Mouse (Mus musculus) midbrain, embryonic 14.5 days (tissue): ENCODE measurements around the gene Gnas. TPM values are rescaled to one million over a fixed set of nuclear protein-coding genes. Genes with fewer than 3 reads are reported as not detected.
"Not testable (repeated sequence)": the region's sequence is repeated elsewhere in the genome, so short reads cannot be mapped to it uniquely, and the experiment has no call there.

ENCODE experiments used
- ATAC-seq: fragments of 200-750 bp; cut with Nextera tagmentation; 2 replicates; pipeline ENCODE4 v1.8.0; 2017; ENCODE audit warnings: moderate number of reproducible peaks, moderate library complexity; ENCODE audit not compliant: low FRiP score, low TSS enrichment
- DNase-seq: peaks from one replicate; pipeline ENCODE4 v3.0.0-alpha.2; 2015
- H3K27ac ChIP-seq: fragments of 300-500 bp; sonication (generic); replicated peaks from 2 replicates; pipeline ENCODE4 v1.5.1; 2014; ENCODE audit warnings: mild to moderate bottlenecking, low read depth, low read length, moderate library complexity
- H3K27me3 ChIP-seq: fragments of 300-500 bp; sonication (generic); 2 replicates; pipeline ENCODE4 v1.6.1; 2014; ENCODE audit warnings: low read length, control low read depth, mixed read lengths; ENCODE audit not compliant: control insufficient read depth, insufficient read depth
- H3K36me3 ChIP-seq: fragments of 300-500 bp; sonication (generic); 2 replicates; pipeline ENCODE4 v1.6.1; 2014; ENCODE audit warnings: low read length, control low read depth; ENCODE audit not compliant: control insufficient read depth, insufficient read depth
- H3K4me1 ChIP-seq: fragments of 300-500 bp; sonication (generic); 2 replicates; pipeline ENCODE4 v1.6.1; 2014; ENCODE audit warnings: mild to moderate bottlenecking, antibody characterized with exemption, low read length, control low read depth; ENCODE audit not compliant: control insufficient read depth, insufficient read depth
- H3K4me2 ChIP-seq: fragments of 300-500 bp; sonication (generic); 2 replicates; pipeline ENCODE4 v1.6.1; 2014; ENCODE audit warnings: mild to moderate bottlenecking, low read length, moderate library complexity
- H3K4me3 ChIP-seq: fragments of 300-500 bp; sonication (generic); replicated peaks from 2 replicates; pipeline ENCODE4 v1.5.1; 2014; ENCODE audit warnings: low read depth, low read length
- H3K9ac ChIP-seq: fragments of 300-500 bp; sonication (generic); replicated peaks from 2 replicates; pipeline ENCODE4 v1.6.1; 2014; ENCODE audit warnings: mild to moderate bottlenecking, low read length, moderate library complexity
- H3K9me3 ChIP-seq: fragments of 300-500 bp; sonication (generic); 2 replicates; pipeline ENCODE4 v1.6.1; 2016; ENCODE audit warnings: low read length, control low read depth, mixed read lengths; ENCODE audit not compliant: control insufficient read depth
- WGBS: fragments of 180-500 bp; shearing (Covaris S2); extraction: QIAGEN DNeasy Blood & Tissue Kit; methylation state at CpG from one replicate; pipeline ENCODE4 v1.1.7; 2014; 5-methylcytosine and 5-hydroxymethylcytosine counted together
- polyA plus RNA-seq: library from polyadenylated mRNA; unstranded; fragments of >200 nt; fragmentation: Nextera tagmentation; extraction: Ambion mirVana; gene quantifications from 2 replicates; pipeline ENCODE4 v1.2.1, GENCODE M21; 2014

The Gnas gene
- polyA plus RNA-seq, 1 experiment from 2014 or later: 1,446 TPM

- DNase-seq (peak; percentile 89), ATAC-seq (peak; percentile 81; the same call in 1 of the 2 replicates)
- no peaks in the 10 kb centered on the region for H3K9me3 ChIP-seq
- H3K4me3 ChIP-seq: no peak overlapping the region
- H3K4me2 ChIP-seq: no peak overlapping the region
- H3K4me1 ChIP-seq: no peaks in the 10 kb centered on the region
- H3K27me3 ChIP-seq: no peaks in the 10 kb centered on the region
- no peak overlapping the region for H3K9ac ChIP-seq
- no peaks in the 10 kb centered on the region for H3K36me3 ChIP-seq
- 15% methylated on average over 7 of the region's 7 CpGs for WGBS
- H3K27ac ChIP-seq: no peak overlapping the region
These were observed 26.9 kb downstream of the Gnas start for GRCm38 (mm10) chr2:174310913-174311514.

GRCm38 (mm10) chr2:174311613-174312012 is 27.5 kb downstream of the Gnas start:
- Histone ChIP-seq H3K9ac (no peak overlapping the region), H3K36me3 (no peaks in the 10 kb centered on the region), H3K27me3 (no peaks in the 10 kb centered on the region), H3K4me3 (no peak overlapping the region), H3K4me2 (no peak overlapping the region), H3K9me3 (no peaks in the 10 kb centered on the region), H3K4me1 (no peaks in the 10 kb centered on the region), H3K27ac (no peak overlapping the region)
- ATAC-seq (no peak), DNase-seq (no peak)
- 62% methylated on average over 1 of the region's 1 CpGs for WGBS

- no peaks in the 10 kb centered on the region for H3K36me3 ChIP-seq
- H3K4me1 ChIP-seq: no peaks in the 10 kb centered on the region
- H3K4me3 ChIP-seq: no peak overlapping the region
- no peak overlapping the region for H3K4me2 ChIP-seq
- H3K9me3 ChIP-seq: no peaks in the 10 kb centered on the region
- no peaks in the 10 kb centered on the region for H3K27me3 ChIP-seq
- H3K27ac ChIP-seq: no peak overlapping the region
- no peak overlapping the region for H3K9ac ChIP-seq
- ATAC-seq (peak; percentile 79; the same call in 1 of the 2 replicates), DNase-seq (peak; percentile 91)
- 33% methylated on average over 4 of the region's 4 CpGs for WGBS
These were observed 28.1 kb downstream of the Gnas start for GRCm38 (mm10) chr2:174312118-174312647.

- no peak for DNase-seq
- no peak for ATAC-seq
- Histone ChIP-seq H3K4me2 (no peak overlapping the region), H3K9ac (no peak overlapping the region), H3K4me3 (no peak overlapping the region), H3K36me3 (no peaks in the 10 kb centered on the region), H3K27me3 (no peaks in the 10 kb centered on the region), H3K9me3 (no peaks in the 10 kb centered on the region), H3K4me1 (no peaks in the 10 kb centered on the region), H3K27ac (no peak overlapping the region)
- 88% methylated on average over 2 of the region's 2 CpGs for WGBS
These were observed 28.5 kb downstream of the Gnas start for GRCm38 (mm10) chr2:174312661-174313060.

GRCm38 (mm10) chr2:174315445-174315844 is 31.3 kb downstream of the Gnas start:
- H3K9me3 ChIP-seq, H3K4me3 ChIP-seq, H3K36me3 ChIP-seq, H3K27ac ChIP-seq, H3K4me1 ChIP-seq, H3K27me3 ChIP-seq, H3K4me2 ChIP-seq, ATAC-seq, DNase-seq, H3K9ac ChIP-seq: not testable (repeated sequence)

DNA sequence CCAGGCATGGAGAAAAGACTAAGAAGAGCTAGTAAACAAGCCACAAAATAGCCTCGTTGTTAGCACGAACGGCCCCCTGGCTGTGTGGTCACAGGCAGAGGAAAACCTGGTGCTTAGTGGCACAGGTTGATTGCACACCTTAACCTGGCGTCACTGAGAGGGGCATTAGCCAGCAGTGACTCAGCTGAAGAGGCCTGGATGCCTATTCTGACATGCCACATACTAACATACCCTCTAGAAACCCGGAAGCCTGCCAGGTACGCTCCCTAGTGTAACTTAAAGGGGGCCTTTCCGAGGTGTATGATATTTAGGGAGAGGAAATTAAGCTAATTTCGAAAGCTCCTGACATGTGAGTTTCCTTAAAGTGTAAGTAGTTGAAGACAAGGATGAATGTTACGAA is 32.5 kb downstream of the Gnas start:
- DNase-seq: no peak
- Histone ChIP-seq H3K4me2 (no peak overlapping the region), H3K27me3 (no peaks in the 10 kb centered on the region), H3K9me3 (no peaks in the 10 kb centered on the region), H3K9ac (no peak overlapping the region), H3K4me1 (no peaks in the 10 kb centered on the region), H3K4me3 (no peak overlapping the region), H3K36me3 (no peaks in the 10 kb centered on the region), H3K27ac (no peak overlapping the region)
- no peak for ATAC-seq
- 91% methylated on average over 9 of the region's 9 CpGs for WGBS

DNA sequence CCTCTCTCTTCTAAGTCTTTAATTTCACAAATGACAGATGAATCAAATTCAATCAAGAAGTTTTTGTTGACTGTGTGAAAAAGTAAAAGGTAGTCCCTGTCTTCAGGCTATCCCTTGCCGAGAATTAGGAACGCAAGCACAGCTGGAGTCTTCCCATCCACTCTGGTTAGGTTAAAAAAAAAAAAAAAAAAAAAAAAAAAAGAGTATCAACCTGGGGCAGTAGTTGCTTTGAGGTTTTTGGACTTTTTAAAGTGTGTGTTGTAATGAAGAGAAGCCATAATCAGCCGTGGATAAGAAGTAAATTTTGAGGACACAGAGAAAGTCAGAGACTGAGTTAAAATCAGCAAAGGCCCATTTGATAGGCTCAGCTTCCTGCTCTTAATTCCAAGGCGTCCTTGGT is 41.9 kb downstream of the Gnas start:
- H3K9ac ChIP-seq: no peak overlapping the region
- H3K36me3 ChIP-seq: no peaks in the 10 kb centered on the region
- no peaks in the 10 kb centered on the region for H3K9me3 ChIP-seq
- DNase-seq (no peak), ATAC-seq (no peak)
- 71% methylated on average over 4 of the region's 4 CpGs for WGBS
- H3K27me3 ChIP-seq: no peaks in the 10 kb centered on the region
- H3K4me3 ChIP-seq: no peak overlapping the region
- H3K4me1 ChIP-seq: peaks cover 3% of the 10 kb centered on the region; the same call in 1 of the 2 replicates
- H3K27ac ChIP-seq: no peak overlapping the region
- H3K4me2 ChIP-seq: no peak overlapping the region

DNA sequence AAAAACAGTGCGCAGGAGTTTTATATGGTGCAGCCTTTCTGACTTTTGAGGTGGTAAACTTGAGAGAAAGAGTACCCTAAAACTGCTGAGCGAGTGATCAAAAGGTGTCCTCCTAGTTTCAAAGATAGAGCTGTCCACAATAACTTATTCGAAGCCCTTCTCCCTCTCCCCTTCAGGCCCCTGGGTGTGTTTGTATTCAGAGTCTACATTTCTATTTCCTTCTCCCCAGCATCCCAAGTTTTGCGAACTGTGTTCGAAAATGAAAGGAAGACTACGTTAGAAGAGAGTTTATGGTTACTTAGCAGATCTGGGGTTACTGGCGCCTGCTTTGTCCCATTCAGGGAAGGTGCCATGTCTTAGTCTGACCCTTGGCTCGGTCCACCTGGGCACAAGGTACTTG is 42.4 kb downstream of the Gnas start:
- ATAC-seq (no peak), DNase-seq (no peak)
- Histone ChIP-seq H3K9me3 (no peaks in the 10 kb centered on the region), H3K27ac (no peak overlapping the region), H3K4me1 (peaks cover 3% of the 10 kb centered on the region; the same call in 1 of the 2 replicates), H3K27me3 (no peaks in the 10 kb centered on the region), H3K4me3 (peak overlapping the region; percentile 96), H3K9ac (0 out of 2 replicates have a peak overlapping the region, but pooled peaks have one; percentile 20), H3K36me3 (no peaks in the 10 kb centered on the region), H3K4me2 (peak overlapping the region; percentile 64)
- 59% methylated on average over 8 of the region's 8 CpGs for WGBS

- ATAC-seq: peak; percentile 53
- peak overlapping the region; percentile 53 for H3K9ac ChIP-seq
- peaks cover 11% of the 10 kb centered on the region; the same call in 1 of the 2 replicates for H3K4me1 ChIP-seq
- peak overlapping the region; percentile 96 for H3K4me3 ChIP-seq
- H3K36me3 ChIP-seq: no peaks in the 10 kb centered on the region
- no peaks in the 10 kb centered on the region for H3K9me3 ChIP-seq
- DNase-seq: peak; percentile 88
- H3K27me3 ChIP-seq: no peaks in the 10 kb centered on the region
- H3K4me2 ChIP-seq: peak overlapping the region; percentile 64
- peak overlapping the region; percentile 55 for H3K27ac ChIP-seq
- whole genome bisulfite sequencing: 51% methylated on average over 64 of the region's 64 CpGs
These were observed 43.3 kb downstream of the Gnas start for GRCm38 (mm10) chr2:174327295-174327981.
